Mouse (Mus musculus): ENCODE data around the gene Prkag2. TPM values are rescaled to one million over a fixed set of nuclear protein-coding genes. Genes with fewer than 3 reads are reported as not detected.

The Prkag2 gene
- polyA plus RNA-seq, 1 experiment from 2014 or later = 59.1 TPM

GRCm38 (mm10) chr5:24907737-24908136 lies 192.7 kb downstream of the Prkag2 start:
- Histone ChIP-seq H3K9me3 (ENCODE audit: control insufficient read depth, low read length) (no peaks in the 10 kb centered on the region), H3K27ac (ENCODE audit: low read depth, low read length) (peak overlapping the region; percentile 77), H3K36me3 (ENCODE audit: control insufficient read depth, insufficient read depth, low read length) (no peaks in the 10 kb centered on the region), H3K4me2 (ENCODE audit: low read depth) (peak overlapping the region; percentile 61), H3K9ac (ENCODE audit: low read length) (peak overlapping the region; percentile 86), H3K4me1 (ENCODE audit: control insufficient read depth, insufficient read depth, low read length) (peaks cover 5% of the 10 kb centered on the region), H3K4me3 (ENCODE audit: low read depth, low read length) (peak overlapping the region; percentile 64), H3K27me3 (ENCODE audit: control insufficient read depth, insufficient read depth, low read length) (no peaks in the 10 kb centered on the region)
- DNase-seq (ENCODE audit: low spot score) (peak; percentile 69), ATAC-seq (ENCODE audit: insufficient read depth, low FRiP score, low TSS enrichment) (peak; percentile 60)
- WGBS = 0% methylated on average over 26 of the region's 26 CpGs

GRCm38 (mm10) chr5:24906844-24907243 lies 193.6 kb downstream of the Prkag2 start:
- Histone ChIP-seq H3K9ac (ENCODE audit: low read length) (peak overlapping the region; percentile 86), H3K27me3 (ENCODE audit: control insufficient read depth, insufficient read depth, low read length) (no peaks in the 10 kb centered on the region), H3K36me3 (ENCODE audit: control insufficient read depth, insufficient read depth, low read length) (no peaks in the 10 kb centered on the region), H3K4me2 (ENCODE audit: low read depth) (peak overlapping the region; percentile 61), H3K4me1 (ENCODE audit: control insufficient read depth, insufficient read depth, low read length) (peaks cover 5% of the 10 kb centered on the region), H3K4me3 (ENCODE audit: low read depth, low read length) (peak overlapping the region; percentile 64), H3K27ac (ENCODE audit: low read depth, low read length) (no peak overlapping the region), H3K9me3 (ENCODE audit: control insufficient read depth, low read length) (no peaks in the 10 kb centered on the region)
- WGBS = 70% methylated on average over 9 of the region's 9 CpGs
- ATAC-seq (ENCODE audit: insufficient read depth, low FRiP score, low TSS enrichment) (no peak), DNase-seq (ENCODE audit: low spot score) (no peak)

- WGBS = 88% methylated on average over 9 of the region's 9 CpGs
- DNase-seq (ENCODE audit: low spot score) (no peak), ATAC-seq (ENCODE audit: insufficient read depth, low FRiP score, low TSS enrichment) (no peak)
- no peaks in the 10 kb centered on the region; the same call in 1 of the 2 replicates for H3K36me3 ChIP-seq (ENCODE audit: control insufficient read depth, insufficient read depth, low read length)
- H3K27me3 ChIP-seq (ENCODE audit: control insufficient read depth, insufficient read depth, low read length) = no peaks in the 10 kb centered on the region
- H3K4me2 ChIP-seq (ENCODE audit: low read depth) = no peak overlapping the region
- no peaks in the 10 kb centered on the region for H3K9me3 ChIP-seq (ENCODE audit: control insufficient read depth, low read length)
- peaks cover 5% of the 10 kb centered on the region for H3K4me1 ChIP-seq (ENCODE audit: control insufficient read depth, insufficient read depth, low read length)
- no peak overlapping the region for H3K27ac ChIP-seq (ENCODE audit: low read depth, low read length)
- H3K4me3 ChIP-seq (ENCODE audit: low read depth, low read length) = no peak overlapping the region
- H3K9ac ChIP-seq (ENCODE audit: low read length) = no peak overlapping the region
Observed at GRCm38 (mm10) chr5:24904941-24905340, 195.5 kb downstream of the Prkag2 start.

GRCm38 (mm10) chr5:24904423-24904822 lies 196.0 kb downstream of the Prkag2 start:
- Histone ChIP-seq H3K4me3 (ENCODE audit: low read depth, low read length) (no peak overlapping the region), H3K4me2 (ENCODE audit: low read depth) (no peak overlapping the region), H3K9me3 (ENCODE audit: control insufficient read depth, low read length) (no peaks in the 10 kb centered on the region), H3K9ac (ENCODE audit: low read length) (no peak overlapping the region), H3K36me3 (ENCODE audit: control insufficient read depth, insufficient read depth, low read length) (no peaks in the 10 kb centered on the region; the same call in 1 of the 2 replicates), H3K27ac (ENCODE audit: low read depth, low read length) (no peak overlapping the region), H3K27me3 (ENCODE audit: control insufficient read depth, insufficient read depth, low read length) (no peaks in the 10 kb centered on the region), H3K4me1 (ENCODE audit: control insufficient read depth, insufficient read depth, low read length) (peaks cover 5% of the 10 kb centered on the region)
- 94% methylated on average over 8 of the region's 8 CpGs for WGBS
- ATAC-seq (ENCODE audit: insufficient read depth, low FRiP score, low TSS enrichment) (no peak), DNase-seq (ENCODE audit: low spot score) (no peak)

GRCm38 (mm10) chr5:24904001-24904400 lies 196.4 kb downstream of the Prkag2 start:
- Histone ChIP-seq H3K4me1 (ENCODE audit: control insufficient read depth, insufficient read depth, low read length) (peaks cover 5% of the 10 kb centered on the region), H3K4me3 (ENCODE audit: low read depth, low read length) (no peak overlapping the region), H3K4me2 (ENCODE audit: low read depth) (no peak overlapping the region), H3K27ac (ENCODE audit: low read depth, low read length) (no peak overlapping the region), H3K9ac (ENCODE audit: low read length) (no peak overlapping the region), H3K36me3 (ENCODE audit: control insufficient read depth, insufficient read depth, low read length) (no peaks in the 10 kb centered on the region; the same call in 1 of the 2 replicates), H3K27me3 (ENCODE audit: control insufficient read depth, insufficient read depth, low read length) (no peaks in the 10 kb centered on the region), H3K9me3 (ENCODE audit: control insufficient read depth, low read length) (no peaks in the 10 kb centered on the region)
- ATAC-seq (ENCODE audit: insufficient read depth, low FRiP score, low TSS enrichment) (no peak), DNase-seq (ENCODE audit: low spot score) (no peak)
- 81% methylated on average over 4 of the region's 4 CpGs for WGBS

- H3K9me3 ChIP-seq (ENCODE audit: control insufficient read depth, low read length) = no peaks in the 10 kb centered on the region
- ATAC-seq (ENCODE audit: insufficient read depth, low FRiP score, low TSS enrichment) = no peak
- H3K9ac ChIP-seq (ENCODE audit: low read length) = no peak overlapping the region
- no peak overlapping the region for H3K4me2 ChIP-seq (ENCODE audit: low read depth)
- DNase-seq (ENCODE audit: low spot score) = no peak
- peaks cover 5% of the 10 kb centered on the region for H3K4me1 ChIP-seq (ENCODE audit: control insufficient read depth, insufficient read depth, low read length)
- no peak overlapping the region for H3K4me3 ChIP-seq (ENCODE audit: low read depth, low read length)
- no peaks in the 10 kb centered on the region; the same call in 1 of the 2 replicates for H3K36me3 ChIP-seq (ENCODE audit: control insufficient read depth, insufficient read depth, low read length)
- WGBS = 24% methylated on average over 4 of the region's 4 CpGs
- no peak overlapping the region for H3K27ac ChIP-seq (ENCODE audit: low read depth, low read length)
- no peaks in the 10 kb centered on the region for H3K27me3 ChIP-seq (ENCODE audit: control insufficient read depth, insufficient read depth, low read length)
Observed at GRCm38 (mm10) chr5:24902835-24903234, 197.6 kb downstream of the Prkag2 start.

- Histone ChIP-seq H3K4me1 (ENCODE audit: control insufficient read depth, insufficient read depth, low read length) (no peaks in the 10 kb centered on the region), H3K9ac (ENCODE audit: low read length) (no peak overlapping the region), H3K4me2 (ENCODE audit: low read depth) (no peak overlapping the region), H3K27ac (ENCODE audit: low read depth, low read length) (no peak overlapping the region), H3K27me3 (ENCODE audit: control insufficient read depth, insufficient read depth, low read length) (no peaks in the 10 kb centered on the region), H3K36me3 (ENCODE audit: control insufficient read depth, insufficient read depth, low read length) (no peaks in the 10 kb centered on the region), H3K9me3 (ENCODE audit: control insufficient read depth, low read length) (no peaks in the 10 kb centered on the region), H3K4me3 (ENCODE audit: low read depth, low read length) (no peak overlapping the region)
- DNase-seq (ENCODE audit: low spot score) = no peak
- 92% methylated on average over 4 of the region's 4 CpGs for WGBS
- no peak for ATAC-seq (ENCODE audit: insufficient read depth, low FRiP score, low TSS enrichment)
Observed at GRCm38 (mm10) chr5:24895606-24896005, 204.8 kb downstream of the Prkag2 start.

- DNase-seq (ENCODE audit: low spot score) (no peak), ATAC-seq (ENCODE audit: insufficient read depth, low FRiP score, low TSS enrichment) (no peak)
- Histone ChIP-seq H3K4me2 (ENCODE audit: low read depth) (no peak overlapping the region), H3K9me3 (ENCODE audit: control insufficient read depth, low read length) (no peaks in the 10 kb centered on the region), H3K27me3 (ENCODE audit: control insufficient read depth, insufficient read depth, low read length) (no peaks in the 10 kb centered on the region), H3K27ac (ENCODE audit: low read depth, low read length) (no peak overlapping the region), H3K36me3 (ENCODE audit: control insufficient read depth, insufficient read depth, low read length) (no peaks in the 10 kb centered on the region), H3K9ac (ENCODE audit: low read length) (no peak overlapping the region), H3K4me3 (ENCODE audit: low read depth, low read length) (no peak overlapping the region), H3K4me1 (ENCODE audit: control insufficient read depth, insufficient read depth, low read length) (no peaks in the 10 kb centered on the region)
- WGBS = 67% methylated on average over 1 of the region's 1 CpGs
Observed at GRCm38 (mm10) chr5:24894814-24895213, 205.6 kb downstream of the Prkag2 start.

GRCm38 (mm10) chr5:24892461-24892860 lies 208.0 kb downstream of the Prkag2 start:
- WGBS = 44% methylated on average over 11 of the region's 11 CpGs

More at GRCm38 (mm10) chr5:24892461-24892860, 208.0 kb downstream of the Prkag2 start:
- no peaks in the 10 kb centered on the region for H3K9me3 ChIP-seq (ENCODE audit: control insufficient read depth, low read length)
- H3K4me3 ChIP-seq (ENCODE audit: low read depth, low read length) = no peak overlapping the region
- no peaks in the 10 kb centered on the region for H3K36me3 ChIP-seq (ENCODE audit: control insufficient read depth, insufficient read depth, low read length)
- no peak overlapping the region for H3K4me2 ChIP-seq (ENCODE audit: low read depth)
- no peaks in the 10 kb centered on the region for H3K27me3 ChIP-seq (ENCODE audit: control insufficient read depth, insufficient read depth, low read length)
- H3K9ac ChIP-seq (ENCODE audit: low read length) = no peak overlapping the region
- no peak overlapping the region for H3K27ac ChIP-seq (ENCODE audit: low read depth, low read length)
- no peaks in the 10 kb centered on the region for H3K4me1 ChIP-seq (ENCODE audit: control insufficient read depth, insufficient read depth, low read length)
- ATAC-seq (ENCODE audit: insufficient read depth, low FRiP score, low TSS enrichment) (no peak), DNase-seq (ENCODE audit: low spot score) (no peak)

Measured in neural tube, embryonic 11.5 days (tissue).